In the genomic region with DNA sequence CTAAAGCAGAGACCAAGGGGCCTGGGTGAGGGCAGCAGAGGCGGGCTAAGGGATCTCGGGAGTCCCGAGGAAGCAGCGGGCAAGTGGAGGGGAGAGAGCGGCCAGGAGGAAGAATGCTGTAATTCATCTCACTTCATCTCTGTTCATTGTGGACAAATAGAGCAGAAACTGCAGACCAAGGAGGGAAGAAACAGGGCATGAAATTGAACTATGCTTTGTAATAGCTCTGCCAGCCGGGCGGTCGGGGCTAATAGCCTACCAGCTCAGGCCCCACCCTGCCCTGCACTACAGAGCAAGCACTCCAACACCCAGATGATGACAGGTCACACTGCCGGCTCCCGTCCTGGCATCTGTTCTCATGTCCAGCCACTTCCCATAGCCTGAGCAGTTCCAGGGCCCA, we compare ENCODE assay signal across 11 mouse cellular contexts. TPM values are rescaled to one million over a fixed set of nuclear protein-coding genes. Genes with fewer than 3 reads are reported as not detected.
DNase-seq lines count a peak whose midpoint lies in the region; ATAC-seq and TF ChIP-seq lines count a peak whose summit lies in the region.
"Had no signal": no experiment of that assay in that cellular context is flagged by ENCODE, and none has a peak within 500 bp of the region (broad histone marks: within the 10 kb centered on the region; RNA-seq: fewer than 3 reads in every experiment).

No protein-coding gene starts in this region.

- no peak for TF ChIP-seq CTCF in brain, embryonic 14.5 days (IDR thresholded peaks at IDR 0.05; ENCODE audit: borderline replicate concordance, extremely low read depth, insufficient read depth, insufficient read length)

- WGBS in forebrain, embryonic 16.5 days: 13% methylated on average over 10 of the region's 10 CpGs
- 28% methylated on average over 9 of the region's 10 CpGs for WGBS in midbrain, embryonic 12.5 days
- WGBS in kidney, embryonic 16.5 days: 17% methylated on average over 10 of the region's 10 CpGs

- no peak for TF ChIP-seq POLR2A in brain, embryonic 14.5 days (IDR thresholded peaks at IDR 0.05; ENCODE audit: borderline replicate concordance, extremely low read depth, insufficient read depth, insufficient read length, poor library complexity, severe bottlenecking)

- no peak overlapping the region for H3K9ac ChIP-seq in forebrain, embryonic 16.5 days (replicated peaks; ENCODE audit: low read depth, low read length)
- 0 out of 2 replicates have a peak overlapping the region, but pooled peaks have one; percentile 15 for H3K9ac ChIP-seq in midbrain, embryonic 12.5 days (replicated peaks)
- H3K9ac ChIP-seq in kidney, embryonic 16.5 days (replicated peaks; ENCODE audit: low read length): no peak overlapping the region
- H3K9ac ChIP-seq: liver, embryonic 13.5 days had no signal

- H3K4me1 ChIP-seq in forebrain, embryonic 16.5 days (replicated peaks; ENCODE audit: control insufficient read depth, insufficient read depth, low read length): peaks cover 39% of the 10 kb centered on the region
- H3K4me1 ChIP-seq in midbrain, embryonic 12.5 days: peaks cover 44% of the 10 kb centered on the region
- H3K4me1 ChIP-seq in kidney, embryonic 16.5 days (ENCODE audit: insufficient read depth, low read length): peaks cover 22% of the 10 kb centered on the region
- H3K4me1 ChIP-seq: liver, embryonic 13.5 days had no signal

- intact Hi-C loops in left cerebral cortex, postnatal 4 days (cut with DNase I): no loop called here

- peak; percentile 44; the same call in 1 of the 2 replicates for ATAC-seq in forebrain, embryonic 16.5 days
- ATAC-seq in midbrain, embryonic 12.5 days (ENCODE audit: low FRiP score, low read depth): no peak
- ATAC-seq in kidney, embryonic 16.5 days (ENCODE audit: low FRiP score, low TSS enrichment): no peak

- no peak overlapping the region for H3K27ac ChIP-seq in forebrain, embryonic 16.5 days (ENCODE audit: low read length)
- peak overlapping the region; percentile 40 for H3K27ac ChIP-seq in midbrain, embryonic 12.5 days (replicated peaks)
- H3K27ac ChIP-seq in kidney, embryonic 16.5 days (ENCODE audit: low read length): no peak overlapping the region
- H3K27ac ChIP-seq: heart, embryonic 10.5 days; kidney, postnatal 0 days; liver, embryonic 13.5 days had no signal

- H3K36me3 ChIP-seq in forebrain, embryonic 16.5 days (ENCODE audit: control insufficient read depth, insufficient read depth): no peaks in the 10 kb centered on the region
- H3K36me3 ChIP-seq in midbrain, embryonic 12.5 days: no peaks in the 10 kb centered on the region
- no peaks in the 10 kb centered on the region for H3K36me3 ChIP-seq in kidney, embryonic 16.5 days (ENCODE audit: insufficient read depth, low read length)
- H3K36me3 ChIP-seq: heart, embryonic 10.5 days; liver, embryonic 13.5 days had no signal

- H3K27me3 ChIP-seq in forebrain, embryonic 16.5 days (replicated peaks; ENCODE audit: control insufficient read depth, insufficient read depth, low read length): no peaks in the 10 kb centered on the region
- peaks cover 33% of the 10 kb centered on the region; the same call in 1 of the 2 replicates for H3K27me3 ChIP-seq in midbrain, embryonic 12.5 days
- H3K27me3 ChIP-seq in kidney, embryonic 16.5 days (ENCODE audit: insufficient read depth, low read length): peaks cover 13% of the 10 kb centered on the region; the same call in 1 of the 2 replicates

- peak; percentile 92 for DNase-seq in Muller cell, postnatal 12 days (ENCODE audit: inconsistent ontology term)
- peak; percentile 59 for DNase-seq in brain, embryonic 14.5 days (ENCODE audit: low read depth)
- no peak for DNase-seq in left cerebral cortex, postnatal 4 days
- DNase-seq in T-cell, adult 2 months (ENCODE audit: low spot score): no peak
- DNase-seq: liver, embryonic 13.5 days had no signal

- H3K9me3 ChIP-seq in forebrain, embryonic 16.5 days (ENCODE audit: control insufficient read depth, low read length): no peaks in the 10 kb centered on the region
- H3K9me3 ChIP-seq in midbrain, embryonic 12.5 days: no peaks in the 10 kb centered on the region
- H3K9me3 ChIP-seq in kidney, embryonic 16.5 days (ENCODE audit: low read length): no peaks in the 10 kb centered on the region
- H3K9me3 ChIP-seq: heart, embryonic 10.5 days; liver, embryonic 13.5 days had no signal

- H3K4me2 ChIP-seq in forebrain, embryonic 16.5 days (ENCODE audit: low read length): no peak overlapping the region
- H3K4me2 ChIP-seq in midbrain, embryonic 12.5 days (replicated peaks): no peak overlapping the region
- H3K4me2 ChIP-seq in kidney, embryonic 16.5 days (replicated peaks; ENCODE audit: low read depth, low read length): no peak overlapping the region
- H3K4me2 ChIP-seq: liver, embryonic 13.5 days had no signal

- no peak overlapping the region for H3K4me3 ChIP-seq in forebrain, embryonic 16.5 days (replicated peaks; ENCODE audit: low read length)
- no peak overlapping the region for H3K4me3 ChIP-seq in midbrain, embryonic 12.5 days
- H3K4me3 ChIP-seq in kidney, embryonic 16.5 days (ENCODE audit: low read length): no peak overlapping the region
- H3K4me3 ChIP-seq: heart, embryonic 10.5 days; liver, embryonic 13.5 days had no signal

RNA-seq across cellular contexts. Expression of a gene that starts 34.4 kb away (rescaled TPM):
- 25.2 and 28.4 TPM in 2 replicates for polyA plus RNA-seq in brain, embryonic 14.5 days (2012; rRNA removed)
- polyA plus RNA-seq in forebrain, embryonic 16.5 days (2015; fragmentation: Nextera tagmentation; extraction: Ambion mirVana): 11.8 and 12.2 TPM in 2 replicates
- polyA plus RNA-seq in midbrain, embryonic 12.5 days (2016; fragmentation: Nextera tagmentation; extraction: Ambion mirVana): 7.8 and 9.4 TPM in 2 replicates
- 0.16 and 0.18 TPM in 2 replicates for polyA plus RNA-seq in kidney, embryonic 16.5 days (2015; fragmentation: Nextera tagmentation; extraction: Ambion mirVana)
- 10 to 100 TPM; 12.9 to 18.3 TPM for total RNA-seq in left cerebral cortex, postnatal 4 days (2021)
- total RNA-seq: megakaryocyte, adult 5-6 weeks had no signal

Comparison
In these comparisons a context has a peak if more than half of its experiments do, and no peak if none do; other contexts are left out.
1. DNase-seq: peak in Muller cell, postnatal 12 days (single experiment) and brain, embryonic 14.5 days (single experiment); none in left cerebral cortex, postnatal 4 days (single experiment) and T-cell, adult 2 months (single experiment).